Mouse (Mus musculus) retina, postnatal 7 days (tissue): ENCODE data around the gene Sspo.

ENCODE experiments used
- DNase-seq: peaks from one replicate; pipeline ENCODE4 v3.0.0-alpha.2; 2012; ENCODE audit warnings: low read depth, low spot score

The Sspo gene

DNA sequence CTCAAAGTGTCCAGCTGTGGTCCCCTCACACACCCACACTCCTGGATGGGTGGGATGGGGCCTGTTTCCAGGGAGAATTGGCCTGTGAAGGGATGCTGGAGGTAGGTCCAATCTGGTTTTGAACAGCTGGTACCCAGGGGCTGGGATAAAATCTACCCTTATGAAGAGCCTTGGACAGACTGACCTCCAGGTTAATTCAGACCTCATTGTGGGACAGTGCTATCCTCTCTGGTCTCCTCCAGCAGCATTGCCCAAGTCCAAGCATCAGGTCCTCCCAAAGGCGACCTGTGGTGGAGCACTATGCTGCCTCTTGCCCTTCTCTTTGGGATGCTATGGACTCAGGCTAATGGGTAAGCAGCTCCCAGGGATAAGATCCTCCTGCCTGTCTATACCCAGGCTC lies at the start of gene Sspo:
TSS of gene Sspo (plus strand) at position 301 of the 400 bp plus-strand sequence.
- DNase-seq = no peak

DNA sequence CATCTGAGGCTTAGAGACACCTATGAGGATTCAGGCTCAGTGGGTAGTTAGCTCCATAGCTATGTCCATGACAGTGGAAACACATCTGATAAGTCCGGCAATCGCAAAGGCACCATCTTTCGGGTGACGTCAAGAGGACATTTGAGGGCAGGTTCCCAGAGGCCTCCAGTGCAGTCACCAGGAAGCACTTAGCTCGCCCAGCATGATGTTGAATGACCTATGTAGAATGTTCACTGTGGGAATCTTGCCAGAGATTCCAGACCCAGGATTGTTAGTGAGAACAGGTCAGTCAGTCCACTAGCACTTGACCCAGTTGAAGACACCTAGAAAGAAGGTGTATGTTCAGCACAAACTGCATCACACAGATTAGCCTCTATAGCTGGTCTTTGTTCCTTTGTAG lies 48.1 kb upstream of the Sspo start:
- no peak for DNase-seq

DNA sequence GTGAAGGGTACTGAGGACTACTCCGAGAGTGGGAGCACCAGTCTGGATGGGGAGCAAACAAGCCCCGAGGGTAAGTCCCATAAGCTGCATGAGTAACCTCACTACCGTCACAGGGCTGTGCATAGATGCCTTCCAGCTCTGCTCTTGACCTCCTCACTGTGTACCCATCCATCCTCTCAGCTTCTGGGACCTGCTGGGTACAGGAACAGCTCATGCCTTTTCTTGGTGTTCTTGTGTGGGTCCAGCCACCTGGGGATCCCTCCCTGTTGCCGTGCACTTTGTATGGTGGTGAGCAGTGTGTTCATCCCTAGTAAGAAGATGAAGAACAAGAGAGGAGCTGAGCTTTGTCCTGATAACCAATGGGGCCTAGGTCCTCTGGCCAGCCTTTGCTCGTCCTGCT lies 44.0 kb upstream of the Sspo start:
- no peak for DNase-seq

DNA sequence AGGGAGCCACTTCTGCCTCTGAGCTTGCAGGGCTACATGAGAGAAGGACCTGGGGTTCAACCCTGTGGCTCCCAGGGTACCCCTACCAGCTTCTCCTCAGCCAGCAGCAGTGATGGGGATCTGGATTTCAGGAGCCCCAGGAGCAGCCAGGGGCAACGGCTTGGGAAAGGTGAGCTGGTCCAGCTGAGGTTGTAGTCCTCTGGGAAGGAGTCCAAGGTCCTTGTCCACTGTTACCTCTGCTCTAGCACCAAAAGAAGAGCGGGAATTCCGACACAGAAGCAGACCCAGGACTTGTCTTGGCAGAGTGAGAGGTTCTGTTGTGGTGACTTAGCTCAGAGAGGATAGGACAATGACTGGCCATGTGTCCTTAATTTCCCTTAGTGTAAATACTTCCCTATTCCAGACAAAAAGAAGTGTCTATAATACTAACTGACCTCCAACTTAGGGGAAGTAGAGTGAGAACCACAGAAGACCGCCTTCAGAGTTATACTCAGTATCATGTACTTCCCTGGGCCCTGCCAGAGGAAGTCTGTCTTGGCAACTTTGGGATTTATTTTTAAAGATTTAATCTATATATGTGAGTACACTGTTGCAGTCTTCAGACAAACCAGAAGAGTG lies 38.2 kb upstream of the Sspo start:
- DNase-seq = no peak

DNA sequence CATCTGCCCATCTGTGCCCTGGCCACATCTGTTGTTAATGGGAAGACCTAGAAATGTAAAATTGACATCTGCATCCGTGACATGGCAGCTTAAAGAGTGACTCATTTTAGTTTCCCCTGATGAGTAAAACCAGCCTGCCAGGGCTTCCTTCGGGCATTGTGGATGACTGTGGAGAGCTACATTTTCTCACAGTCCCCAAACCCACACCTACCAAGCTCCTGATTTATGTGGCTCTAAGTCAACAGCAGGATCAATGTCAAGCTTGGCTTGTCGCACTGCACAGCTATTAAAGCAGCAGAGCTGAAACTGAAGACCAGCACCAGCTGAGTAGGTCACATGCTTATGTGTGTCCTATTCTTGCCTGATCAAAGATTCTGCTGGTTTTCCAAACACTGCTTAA lies 37.5 kb upstream of the Sspo start:
- DNase-seq = no peak

DNA sequence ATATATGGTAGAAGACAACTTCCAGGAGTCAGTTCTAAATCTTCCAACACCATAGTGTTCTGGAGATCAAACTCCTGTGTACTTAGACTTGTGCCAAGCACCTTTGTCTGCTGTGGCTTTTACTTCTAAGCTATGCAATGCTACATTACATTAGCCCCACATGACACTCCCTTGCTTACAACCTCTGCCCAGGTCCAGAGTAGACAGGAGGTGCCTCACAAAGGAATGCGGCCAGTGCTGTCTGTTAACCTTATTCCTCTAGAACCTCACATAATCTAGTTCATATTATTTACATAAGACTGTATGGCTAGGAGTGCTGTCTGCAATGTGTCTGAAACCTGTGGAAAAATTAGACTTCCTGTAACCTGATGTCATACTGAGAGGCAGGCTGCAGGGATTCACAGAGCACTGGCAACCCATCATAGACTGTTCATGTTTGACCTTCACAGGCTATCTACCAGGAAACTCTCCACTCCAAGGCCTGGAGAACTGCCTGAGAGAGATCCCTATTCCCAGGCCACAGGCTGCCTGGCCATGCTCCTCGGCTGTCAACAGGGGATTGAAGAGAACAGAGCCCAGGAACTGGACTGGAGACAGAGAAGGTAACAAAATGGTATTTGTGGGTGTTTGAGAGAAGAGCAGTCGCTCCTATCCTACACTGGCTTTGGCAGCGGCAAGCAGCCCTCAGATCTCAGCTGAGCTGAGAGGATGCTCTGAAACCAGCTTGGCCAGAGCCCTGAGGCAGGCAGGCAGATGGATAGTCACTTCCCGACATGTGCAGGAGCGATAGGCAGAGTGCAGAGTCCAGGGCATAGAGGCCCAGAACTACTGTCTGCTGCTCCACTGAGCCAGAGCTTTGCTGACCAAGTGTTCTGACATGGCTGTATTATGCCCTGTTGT lies 36.6 kb upstream of the Sspo start:
- no peak for DNase-seq

DNA sequence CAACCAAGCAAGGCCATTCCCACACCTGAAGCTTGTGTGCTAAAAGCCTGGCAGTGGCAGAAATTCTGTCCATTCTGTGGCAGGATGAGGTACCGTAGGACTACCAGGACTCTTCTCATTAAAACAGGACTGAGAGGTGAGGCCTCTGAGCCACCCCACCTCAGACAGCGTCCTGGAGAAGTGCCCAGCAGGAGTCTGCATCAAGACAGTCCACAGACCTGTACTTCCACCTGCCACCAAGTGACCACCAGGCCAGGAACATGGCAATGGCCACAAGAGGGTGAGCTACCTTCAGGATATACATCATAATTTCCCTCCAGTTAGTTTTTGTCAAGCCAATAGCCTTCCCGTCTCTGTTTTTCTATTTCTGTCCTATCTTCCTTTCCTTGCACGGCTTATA lies 35.9 kb upstream of the Sspo start:
- DNase-seq = no peak

DNA sequence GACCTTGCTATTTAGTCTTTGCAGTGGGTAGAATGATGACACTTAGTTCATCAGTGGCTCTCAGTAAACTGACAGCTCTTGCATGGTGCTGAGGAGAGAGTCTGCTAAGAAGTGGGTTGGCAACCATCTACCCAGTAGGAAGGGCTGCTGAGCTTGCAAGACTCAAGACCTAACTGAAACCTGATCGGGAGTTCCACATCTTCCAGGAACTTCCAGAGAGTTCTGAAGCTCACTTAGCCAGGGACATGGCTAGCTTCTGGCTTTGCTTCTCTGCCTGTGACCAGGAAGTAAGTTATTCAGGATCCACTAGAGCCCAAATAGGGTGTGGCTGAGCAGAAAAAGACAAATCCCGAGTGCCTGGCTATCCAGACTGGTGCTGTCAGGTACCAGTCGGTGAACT lies 35.4 kb upstream of the Sspo start:
- no peak for DNase-seq

DNA sequence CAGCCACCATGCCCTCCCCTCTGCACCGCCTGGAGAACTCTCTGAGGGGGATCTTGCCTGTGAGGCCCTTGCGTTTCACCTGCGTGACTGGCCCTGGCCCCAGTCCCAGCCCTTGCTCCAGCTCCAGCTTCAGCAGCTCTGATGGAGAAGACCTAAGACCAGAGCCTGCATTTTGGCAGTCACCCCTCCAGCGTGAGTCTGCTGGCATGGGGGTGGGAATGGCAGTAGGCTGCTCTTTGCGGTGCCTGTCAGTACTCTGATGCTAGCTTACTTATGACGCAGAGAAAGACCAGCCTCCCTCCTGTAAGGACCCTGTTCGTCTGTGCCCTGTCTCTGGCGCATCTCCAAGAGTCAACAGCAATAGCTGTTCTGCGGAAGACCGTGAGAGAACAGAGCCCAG lies 34.9 kb upstream of the Sspo start:
- no peak for DNase-seq

DNA sequence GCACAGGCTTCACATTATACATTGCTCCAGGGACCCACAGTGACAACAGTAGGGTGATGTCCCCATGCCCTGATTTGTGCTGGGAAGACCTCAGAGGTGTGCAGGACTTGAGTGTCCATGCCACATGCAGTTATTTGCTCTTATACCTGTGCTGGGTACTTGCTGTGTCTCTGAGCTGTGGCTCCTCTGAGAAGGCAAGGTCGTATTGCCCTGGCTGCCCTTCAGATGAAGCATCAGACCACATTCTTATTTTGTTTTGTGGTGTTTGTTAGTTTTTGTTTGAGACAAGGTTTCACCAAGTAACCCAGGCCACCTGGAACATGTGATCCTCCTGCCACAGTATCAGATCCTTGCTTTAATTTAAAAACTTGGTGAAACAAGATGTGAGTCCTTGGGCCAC lies 33.1 kb upstream of the Sspo start:
- DNase-seq = no peak

DNA sequence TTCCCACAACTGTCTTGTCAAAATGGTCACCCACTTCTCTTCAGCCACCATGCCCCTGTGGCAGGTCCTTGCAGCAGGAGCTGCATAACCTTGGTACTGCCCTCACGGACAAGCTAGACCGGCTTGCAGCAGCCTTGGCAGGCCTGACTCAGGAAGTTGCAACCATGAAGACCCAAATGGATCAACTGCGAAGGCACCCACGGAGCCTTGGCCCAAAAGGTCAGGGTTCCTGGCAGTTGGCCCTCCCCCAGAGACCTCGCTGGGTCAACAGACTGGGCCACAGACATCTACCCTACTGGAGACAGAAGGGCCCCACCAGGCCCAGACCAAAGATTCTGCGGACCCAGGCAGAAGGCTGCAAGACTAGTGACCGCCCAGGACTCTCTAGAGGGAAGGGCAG lies 32.4 kb upstream of the Sspo start:
- no peak for DNase-seq

DNA sequence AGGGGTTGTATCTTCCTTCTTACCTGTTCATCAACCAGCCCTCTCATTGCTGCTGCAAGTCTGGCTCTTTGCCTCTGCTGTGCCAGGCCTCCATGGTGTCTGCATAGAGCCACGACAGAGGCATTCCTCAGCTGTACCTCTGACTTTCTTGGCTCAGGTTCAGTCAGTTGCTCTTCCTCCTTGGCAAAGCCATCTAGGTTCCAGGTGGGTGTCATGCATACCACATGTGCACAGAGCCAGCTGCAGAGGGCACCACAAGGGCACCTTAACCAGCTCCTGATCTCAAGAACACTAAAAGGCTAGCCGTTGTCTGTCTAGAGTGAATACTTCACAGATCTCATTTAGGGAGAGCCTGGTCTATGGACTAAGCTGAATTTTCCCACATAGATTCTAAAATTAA lies 31.5 kb upstream of the Sspo start:
- no peak for DNase-seq

DNA sequence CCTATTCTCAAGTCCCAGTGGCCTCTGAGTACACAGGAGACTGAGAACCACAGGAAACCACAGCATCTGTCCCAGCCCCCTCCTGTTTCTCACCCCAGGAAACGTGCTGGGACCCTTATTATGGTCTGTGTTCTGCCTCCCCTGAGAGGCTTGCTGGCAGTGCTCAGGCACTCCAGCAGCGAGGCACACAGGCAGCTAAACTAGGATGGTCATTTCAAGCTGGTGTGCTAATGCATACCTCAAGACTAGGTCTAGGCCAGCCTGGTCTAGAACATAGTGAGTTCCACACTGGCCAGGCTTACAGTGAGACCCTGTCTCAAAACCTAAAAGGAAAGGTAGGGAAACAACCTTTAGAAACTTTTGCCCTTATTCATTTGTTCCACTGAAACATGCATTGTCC lies 27.4 kb upstream of the Sspo start:
- DNase-seq = no peak

DNA sequence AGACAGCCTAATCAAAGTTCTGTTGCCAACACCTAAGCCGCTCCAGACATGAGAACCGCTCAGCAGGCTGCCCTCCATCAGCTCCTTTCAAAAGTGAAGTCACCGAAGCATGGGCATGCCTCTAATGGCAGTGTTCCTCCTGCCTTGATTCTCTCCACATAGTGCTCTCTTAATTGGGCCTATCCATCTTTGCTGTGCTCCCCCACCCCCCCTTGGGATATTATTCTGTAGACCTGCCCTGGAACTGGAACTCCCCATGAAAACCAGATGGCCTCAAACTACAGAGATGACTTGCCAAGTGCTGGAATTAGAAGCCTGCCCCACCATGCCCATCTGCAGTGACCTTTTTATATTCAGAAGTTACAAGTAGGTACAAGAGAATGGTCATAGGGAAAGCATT lies 24.7 kb upstream of the Sspo start:
- no peak for DNase-seq

DNA sequence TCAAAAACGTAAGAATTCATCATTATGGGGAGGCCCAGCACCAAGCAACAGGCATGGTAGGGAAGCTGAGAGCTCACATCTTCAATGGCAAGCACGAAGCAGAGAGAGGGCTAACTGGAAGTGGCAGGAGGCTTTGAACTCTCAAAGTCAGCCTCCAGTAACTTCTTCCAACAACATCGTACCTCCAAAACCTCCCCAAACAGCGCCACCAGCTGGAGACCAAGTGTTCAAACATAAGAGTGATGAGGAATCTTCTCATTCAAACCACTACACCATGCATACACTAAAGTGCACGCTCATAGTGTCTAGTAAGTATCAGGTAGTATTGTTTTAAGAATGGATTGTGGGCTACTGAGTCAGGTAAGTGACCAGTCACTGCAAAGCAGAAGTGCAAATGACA lies 24.0 kb upstream of the Sspo start:
- no peak for DNase-seq

DNA sequence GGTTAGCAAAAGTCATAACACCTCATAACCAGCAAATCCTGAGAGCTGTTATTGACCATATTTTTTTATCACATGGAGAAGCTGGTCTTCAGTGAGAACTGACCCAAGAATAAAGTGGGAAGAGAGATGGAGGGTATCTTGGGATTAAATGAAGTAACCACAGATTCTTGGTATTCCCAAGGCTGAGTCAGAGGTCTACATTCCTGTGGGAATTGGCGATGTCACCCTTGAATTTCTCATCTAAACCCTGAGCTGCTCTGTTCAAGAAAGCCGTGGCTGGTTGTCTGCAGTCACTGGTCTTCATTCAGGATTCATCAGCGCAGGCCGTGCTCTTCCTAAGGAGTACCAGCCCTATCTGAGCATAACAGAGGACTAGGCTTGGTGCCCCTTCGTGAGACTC lies 21.1 kb upstream of the Sspo start:
- no peak for DNase-seq

DNA sequence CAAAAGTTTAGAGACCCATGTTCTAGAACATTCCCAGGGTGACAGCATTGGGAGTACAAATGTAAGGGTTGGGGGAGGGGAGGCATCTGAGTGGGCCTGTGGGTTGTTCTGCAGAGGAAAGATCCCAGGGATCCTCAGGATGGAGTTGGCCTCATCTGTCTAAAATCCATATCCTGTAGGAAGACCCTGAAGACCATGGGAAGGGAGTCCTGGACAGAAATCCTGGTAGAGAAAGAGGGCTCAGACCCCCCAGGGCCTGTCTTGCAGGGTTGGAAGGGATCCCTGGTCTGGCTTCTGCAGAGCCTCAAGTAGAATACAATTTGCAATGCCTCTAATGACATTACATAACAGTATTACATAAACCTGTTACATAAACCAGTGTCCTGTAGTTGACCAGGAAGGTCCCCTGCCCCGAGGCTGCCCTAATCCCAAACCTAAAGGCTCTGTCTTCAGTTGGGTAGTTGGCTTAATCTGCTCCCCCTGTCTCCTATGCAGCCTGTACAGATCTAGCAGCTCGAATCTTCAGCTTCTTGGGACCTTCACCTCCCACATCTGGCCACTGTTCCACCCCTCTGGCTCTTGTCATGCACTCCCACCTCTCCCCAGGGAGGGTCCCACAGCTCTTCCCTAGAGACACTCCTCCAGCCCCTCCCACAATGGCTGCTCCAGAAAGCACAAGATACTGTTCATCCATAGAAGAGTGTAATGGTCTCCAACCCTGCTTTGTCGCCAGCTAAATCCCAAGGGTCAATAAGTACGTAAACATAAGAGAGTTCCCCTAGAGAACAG lies 19.1 kb upstream of the Sspo start:
- DNase-seq = no peak

DNA sequence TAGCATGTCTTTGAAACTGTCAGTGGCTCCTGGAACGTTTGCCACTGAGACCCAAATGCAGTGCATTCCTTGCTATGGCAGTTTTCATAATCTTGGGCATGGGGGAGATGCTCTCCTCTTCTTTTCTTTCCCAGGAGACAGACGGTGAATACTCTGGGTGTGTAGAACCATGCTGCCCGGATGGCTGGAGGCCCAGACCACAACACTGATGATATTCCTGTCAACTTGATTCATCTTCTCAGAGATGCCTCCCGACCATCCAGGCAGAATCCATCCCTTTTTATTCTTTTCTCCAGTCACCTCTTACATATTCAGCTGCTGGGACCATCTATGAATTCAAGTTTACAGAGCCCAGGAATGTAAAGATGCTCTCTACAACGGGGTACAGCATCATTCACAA lies 17.3 kb upstream of the Sspo start:
- DNase-seq = no peak

DNA sequence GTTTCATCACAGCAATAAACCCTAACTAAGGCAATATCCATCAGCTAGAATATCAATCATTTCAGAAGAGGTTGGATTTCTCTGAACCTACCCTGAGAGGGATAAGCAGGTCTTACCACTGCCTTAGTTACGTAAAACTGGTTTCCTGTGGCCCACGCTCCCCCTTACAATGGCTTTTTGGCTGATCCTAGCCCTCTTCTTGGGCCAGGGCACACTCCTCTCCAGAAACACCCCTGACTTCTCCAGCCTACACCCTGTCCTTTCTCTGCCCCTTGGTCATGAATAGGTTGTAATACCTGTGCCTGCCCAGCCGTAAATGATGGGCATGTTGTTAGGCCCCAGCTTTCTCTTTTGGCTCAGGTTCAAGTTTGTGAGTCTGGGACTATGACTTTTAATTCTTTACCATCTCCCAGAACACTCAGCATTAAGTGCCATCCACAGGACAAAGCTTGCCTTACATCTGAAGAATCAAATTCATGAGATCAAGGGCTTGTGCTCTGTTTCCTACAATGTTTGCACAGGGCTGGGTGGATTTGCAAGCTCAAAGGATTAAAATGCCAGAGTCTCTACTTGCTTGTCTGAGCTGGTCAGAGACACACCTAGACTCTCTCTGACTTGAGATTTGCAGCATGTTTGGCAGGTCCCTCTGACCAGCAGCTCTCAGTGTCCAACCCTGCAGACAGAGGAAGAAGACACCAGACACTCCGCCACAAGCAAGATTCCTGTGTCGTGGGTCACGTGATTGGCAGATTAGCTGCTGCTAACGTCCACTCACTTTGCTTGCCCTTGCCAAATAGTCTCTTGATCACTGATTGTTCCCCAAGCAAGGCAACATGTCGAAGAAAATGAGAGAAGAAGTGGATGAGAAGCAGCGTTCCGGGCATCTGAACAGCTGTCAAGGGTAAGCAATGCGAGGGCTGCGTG lies 14.9 kb upstream of the Sspo start:
- no peak for DNase-seq

DNA sequence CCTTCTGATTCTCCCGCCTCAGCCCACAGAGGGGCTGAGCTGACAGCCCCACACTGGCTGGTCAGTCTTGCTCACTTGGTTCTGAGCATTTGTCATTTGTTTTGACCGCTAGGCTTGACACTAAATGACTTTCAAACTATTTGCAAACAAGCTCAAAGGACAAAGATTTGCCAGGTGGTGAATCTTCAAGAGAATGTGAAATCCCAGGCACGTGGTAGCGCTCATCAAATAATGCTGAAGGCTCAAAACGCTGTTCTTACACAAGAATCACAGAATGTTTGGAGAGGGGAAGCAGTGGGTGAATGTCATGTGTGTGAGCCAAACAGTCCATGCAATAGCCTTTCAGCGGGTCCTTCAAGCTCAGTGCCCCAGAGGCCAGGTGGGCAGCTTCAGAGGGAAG lies 13.4 kb upstream of the Sspo start:
- no peak for DNase-seq

DNA sequence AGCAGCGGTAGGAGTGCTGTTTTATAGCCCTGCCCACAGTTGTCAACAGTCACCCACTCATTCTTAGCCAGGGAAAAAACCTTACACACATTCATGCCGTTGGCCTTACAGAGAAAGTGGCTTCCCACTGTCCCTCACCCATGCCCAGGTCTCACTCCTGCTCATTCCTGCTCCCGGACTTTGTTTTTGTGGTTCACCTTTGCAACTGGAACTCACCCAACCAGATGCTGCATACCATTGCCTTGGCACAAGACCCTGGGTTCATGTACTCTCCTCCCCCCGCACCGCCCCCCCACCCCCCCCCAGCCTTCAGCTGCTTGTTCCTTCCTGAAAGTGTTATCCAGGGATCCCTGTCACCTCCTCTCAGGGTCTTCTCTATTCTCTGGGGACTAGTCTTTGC lies 12.9 kb upstream of the Sspo start:
- no peak for DNase-seq
